Mouse (Mus musculus): ENCODE results near the gene Rftn1.

- TF ChIP-seq ZC3H11A (IDR thresholded peaks at IDR 0.05; ENCODE audit: borderline replicate concordance, low read depth, low read length), result no peak
- TF ChIP-seq ZNF384 (IDR thresholded peaks at IDR 0.05; ENCODE audit: low read depth, low read length), result no peak
- no peak for TF ChIP-seq CHD2 (IDR thresholded peaks at IDR 0.05; ENCODE audit: low read depth, low read length)
- TF ChIP-seq HCFC1 (IDR thresholded peaks at IDR 0.05; ENCODE audit: borderline replicate concordance, insufficient read depth, low read length), result no peak
- TF ChIP-seq MAFK (IDR thresholded peaks at IDR 0.05; ENCODE audit: insufficient read depth, low read depth, low read length), result no peak
These were observed 207.0 kb downstream of the Rftn1 start for GRCm38 (mm10) chr17:49983478-49983877.
